Mouse (Mus musculus) left cerebral cortex, postnatal 4 days (tissue): ENCODE measurements at regions not wholly inside any gene's neighbourhood (a gene's known extent, or its start where the extent isn't known, plus 50 kb on each side); places are given as distances from the start of the nearest gene placed in this dataset.
A peak's percentile ranks its signal among the peaks of the same experiment; 100 is the strongest.

Source experiments
- DNase-seq: peaks from one replicate; pipeline ENCODE4 v3.0.0-alpha.2; 2022
- intact Hi-C: fragments of 180-260 bp; cut with DNase I; formaldehyde crosslinking; loops from one replicate; pipeline ENCODE4 v1.15.1; 2025

- DNase-seq: peak; percentile 17
- intact Hi-C loops: no loop called here
These were observed 63.7 kb upstream of the Gm773 start for GRCm38 (mm10) chrX:56276348-56276747.

GRCm38 (mm10) chrX:56274170-56274569 lies 61.5 kb upstream of the Gm773 start:
- intact Hi-C loops: no loop called here
- peak; percentile 18 for DNase-seq

GRCm38 (mm10) chrX:56269706-56270105 lies 57.0 kb upstream of the Gm773 start:
- DNase-seq: no peak
- intact Hi-C loops: no loop called here
